Mouse (Mus musculus) forebrain, postnatal 0 days (tissue): ENCODE data around the gene Dtl. TPM values are rescaled to one million over a fixed set of nuclear protein-coding genes. Genes with fewer than 3 reads are reported as not detected.

Source experiments
- ATAC-seq: fragments of 200-750 bp; cut with Nextera tagmentation; 2 replicates; pipeline ENCODE4 v1.8.0; 2017; ENCODE audit warnings: mild to moderate bottlenecking, moderate library complexity
- DNase-seq: peaks from one replicate; pipeline ENCODE4 v3.0.0-alpha.2; 2015
- H3K27ac ChIP-seq: fragments of 300-500 bp; sonication (generic); 2 replicates; pipeline ENCODE4 v1.5.1; 2014; ENCODE audit warnings: low read depth, mild to moderate bottlenecking, antibody characterized with exemption, low read length, moderate library complexity, mixed read lengths
- H3K27me3 ChIP-seq: fragments of 300-500 bp; sonication (generic); 2 replicates; pipeline ENCODE4 v1.6.1; 2014; ENCODE audit warnings: mild to moderate bottlenecking, low read length, mixed read lengths; ENCODE audit not compliant: insufficient read depth
- H3K36me3 ChIP-seq: fragments of 300-500 bp; sonication (generic); 2 replicates; pipeline ENCODE4 v1.6.1; 2014; ENCODE audit warnings: mild to moderate bottlenecking, moderate library complexity; ENCODE audit not compliant: insufficient read depth
- H3K4me1 ChIP-seq: fragments of 300-500 bp; sonication (generic); 2 replicates; pipeline ENCODE4 v1.6.1; 2014; ENCODE audit warnings: antibody characterized with exemption; ENCODE audit not compliant: insufficient read depth
- H3K4me2 ChIP-seq: fragments of 300-500 bp; sonication (generic); 2 replicates; pipeline ENCODE4 v1.6.1; 2014; ENCODE audit warnings: low read depth, mild to moderate bottlenecking, moderate library complexity
- H3K4me3 ChIP-seq: fragments of 300-500 bp; sonication (generic); 2 replicates; pipeline ENCODE4 v1.5.1; 2014; ENCODE audit warnings: low read depth, low read length, mixed read lengths
- H3K9ac ChIP-seq: fragments of 300-500 bp; sonication (generic); 2 replicates; pipeline ENCODE4 v1.6.1; 2014; ENCODE audit warnings: mild to moderate bottlenecking
- H3K9me3 ChIP-seq: fragments of 300-500 bp; sonication (generic); 2 replicates; pipeline ENCODE4 v1.6.1; 2016; ENCODE audit warnings: low read length
- CTCF ChIP-seq: sonication (generic); IDR thresholded peaks from 2 replicates; pipeline ENCODE4 v1.5.1; 2016; ENCODE audit warnings: antibody characterized with exemption, control low read depth, low read depth
- WGBS: fragments of 180-500 bp; shearing (Covaris S2); extraction: QIAGEN DNeasy Blood & Tissue Kit; methylation state at CpG from one replicate; pipeline ENCODE4 v1.1.7; 2014; 5-methylcytosine and 5-hydroxymethylcytosine counted together
- polyA plus RNA-seq: library from polyadenylated mRNA; unstranded; fragments of >200 nt; fragmentation: Nextera tagmentation; extraction: Ambion mirVana; gene quantifications from 2 replicates; pipeline ENCODE4 v1.2.1, GENCODE M21; 2015
- total RNA-seq: library from RNA; depleted of rRNA; stranded (reverse); fragments of >200 nt; gene quantifications from 2 replicates; pipeline ENCODE4 v1.2.3, GENCODE M21; 2014

Dtl gene
- total and polyA plus RNA-seq, 2 experiments from 2014 or later: 4.5 to 5.8 TPM

- 80% methylated on average over 4 of the region's 4 CpGs for WGBS
- Histone ChIP-seq H3K27me3 (no peaks in the 10 kb centered on the region), H3K9ac (no peak overlapping the region), H3K4me1 (no peaks in the 10 kb centered on the region), H3K36me3 (no peaks in the 10 kb centered on the region), H3K4me3 (no peak overlapping the region), H3K9me3 (no peaks in the 10 kb centered on the region), H3K4me2 (no peak overlapping the region), H3K27ac (no peak overlapping the region)
- TF ChIP-seq CTCF: no peak
- DNase-seq: no peak
- ATAC-seq: no peak
Measured at GRCm38 (mm10) chr1:191512383-191512782, 63.0 kb downstream of the Dtl start.

GRCm38 (mm10) chr1:191511503-191511902, 63.8 kb downstream of the Dtl start:
- Histone ChIP-seq H3K27me3 (no peaks in the 10 kb centered on the region), H3K4me3 (no peak overlapping the region), H3K9ac (no peak overlapping the region), H3K4me1 (no peaks in the 10 kb centered on the region), H3K4me2 (no peak overlapping the region), H3K9me3 (no peaks in the 10 kb centered on the region), H3K27ac (no peak overlapping the region), H3K36me3 (no peaks in the 10 kb centered on the region)
- 92% methylated on average over 8 of the region's 8 CpGs for WGBS
- DNase-seq (no peak), ATAC-seq (no peak)
- TF ChIP-seq CTCF: no peak

- 77% methylated on average over 3 of the region's 3 CpGs for WGBS
- H3K9ac ChIP-seq: no peak overlapping the region
Measured at GRCm38 (mm10) chr1:191509865-191510264, 65.5 kb downstream of the Dtl start.

GRCm38 (mm10) chr1:191509131-191509530, 66.2 kb downstream of the Dtl start:
- no peak for TF ChIP-seq CTCF
- no peaks in the 10 kb centered on the region for H3K9me3 ChIP-seq
- no peaks in the 10 kb centered on the region for H3K36me3 ChIP-seq
- no peak overlapping the region for H3K4me2 ChIP-seq
- no peak overlapping the region for H3K4me3 ChIP-seq
- 87% methylated on average over 6 of the region's 6 CpGs for WGBS
- no peak overlapping the region for H3K9ac ChIP-seq
- no peaks in the 10 kb centered on the region for H3K27me3 ChIP-seq
- DNase-seq: no peak
- H3K27ac ChIP-seq: no peak overlapping the region
- H3K4me1 ChIP-seq: no peaks in the 10 kb centered on the region
- ATAC-seq: no peak

More at GRCm38 (mm10) chr1:191509865-191510264, 65.5 kb downstream of the Dtl start:
- Histone ChIP-seq H3K27me3 (no peaks in the 10 kb centered on the region), H3K36me3 (no peaks in the 10 kb centered on the region), H3K27ac (no peak overlapping the region), H3K4me3 (no peak overlapping the region), H3K4me1 (no peaks in the 10 kb centered on the region), H3K4me2 (no peak overlapping the region), H3K9me3 (no peaks in the 10 kb centered on the region)
- TF ChIP-seq CTCF: no peak
- ATAC-seq (no peak), DNase-seq (no peak)

- no peak overlapping the region for H3K27ac ChIP-seq
- TF ChIP-seq CTCF: no peak
- 47% methylated on average over 1 of the region's 1 CpGs for WGBS
- ATAC-seq: no peak
- DNase-seq: no peak
- no peak overlapping the region for H3K9ac ChIP-seq
- no peak overlapping the region for H3K4me2 ChIP-seq
- no peaks in the 10 kb centered on the region for H3K9me3 ChIP-seq
- no peaks in the 10 kb centered on the region for H3K27me3 ChIP-seq
- H3K4me3 ChIP-seq: no peak overlapping the region
- no peaks in the 10 kb centered on the region for H3K4me1 ChIP-seq
- H3K36me3 ChIP-seq: no peaks in the 10 kb centered on the region
Measured at GRCm38 (mm10) chr1:191506791-191507190, 68.6 kb downstream of the Dtl start.

DNA sequence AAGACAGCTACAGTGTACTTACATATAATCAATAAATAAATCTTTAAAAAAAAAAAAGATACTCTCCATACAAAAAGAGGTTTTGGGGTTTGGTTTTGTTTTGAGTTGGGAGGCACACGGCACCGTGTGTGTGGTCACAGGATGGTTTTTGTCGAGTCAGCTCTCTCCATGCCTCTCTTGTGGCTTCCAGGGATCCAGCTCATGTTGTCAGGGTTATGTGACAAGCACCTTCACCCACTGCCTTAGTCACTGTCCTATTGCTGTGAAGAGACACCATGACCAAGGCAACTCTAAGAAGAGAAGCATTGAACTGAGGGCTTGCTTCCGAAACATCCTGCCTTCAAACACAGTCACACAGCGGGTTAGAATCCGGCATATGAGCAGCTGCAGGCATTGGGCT, 75.7 kb downstream of the Dtl start:
- Histone ChIP-seq H3K4me2 (no peak overlapping the region), H3K4me3 (no peak overlapping the region), H3K36me3 (no peaks in the 10 kb centered on the region), H3K9ac (no peak overlapping the region), H3K9me3 (no peaks in the 10 kb centered on the region), H3K27ac (no peak overlapping the region), H3K4me1 (no peaks in the 10 kb centered on the region), H3K27me3 (no peaks in the 10 kb centered on the region)
- no peak for TF ChIP-seq CTCF
- 95% methylated on average over 6 of the region's 6 CpGs for WGBS
- ATAC-seq: no peak
- DNase-seq: no peak

DNA sequence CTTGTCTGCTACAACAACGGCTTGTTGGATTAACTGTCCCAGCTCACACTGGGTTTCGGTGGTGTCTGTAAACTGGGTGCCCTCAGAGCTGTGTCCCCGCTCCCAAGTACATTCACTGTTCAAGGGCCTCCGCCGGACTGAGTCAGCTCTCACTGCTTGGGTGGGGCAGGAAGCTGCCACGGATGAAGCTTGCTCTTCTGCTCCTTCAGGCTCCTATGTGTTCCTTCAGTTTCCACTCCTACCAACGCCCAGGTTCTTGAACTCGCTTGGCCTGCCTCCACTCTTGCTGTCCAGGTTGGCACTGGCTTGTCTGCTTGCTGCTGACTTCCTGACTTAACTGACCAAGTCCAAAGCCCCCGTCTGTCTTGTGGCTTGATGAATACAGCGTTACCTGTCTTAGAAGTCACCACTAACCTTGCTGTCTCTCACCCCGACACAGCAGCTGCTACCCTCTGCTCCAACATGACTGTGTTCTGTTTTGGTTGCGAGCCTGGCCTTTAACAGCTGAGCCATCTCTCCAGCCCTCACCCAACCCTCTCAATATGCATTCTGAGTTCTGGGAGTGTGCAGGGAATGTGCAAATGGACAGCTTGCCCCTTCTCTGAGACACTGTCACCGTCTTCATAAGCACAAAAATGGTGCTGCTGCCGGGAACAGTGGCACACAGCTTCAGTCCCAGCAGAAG, 76.9 kb downstream of the Dtl start:
- Histone ChIP-seq H3K4me3 (no peak overlapping the region), H3K4me1 (no peaks in the 10 kb centered on the region), H3K27ac (no peak overlapping the region), H3K9me3 (no peaks in the 10 kb centered on the region), H3K36me3 (no peaks in the 10 kb centered on the region), H3K9ac (no peak overlapping the region), H3K4me2 (no peak overlapping the region), H3K27me3 (no peaks in the 10 kb centered on the region)
- no peak for DNase-seq
- 87% methylated on average over 14 of the region's 14 CpGs for WGBS
- TF ChIP-seq CTCF: no peak
- ATAC-seq: no peak
